Mouse (Mus musculus) layer of hippocampus, adult 6 months (tissue): ENCODE data around the gene Cldn34c2. TPM values are rescaled to one million over a fixed set of nuclear protein-coding genes. Genes with fewer than 3 reads are reported as not detected.

Experiments
- long read RNA-seq, 2 experiments: library from polyadenylated mRNA; unstranded; transcript quantifications; one replicate each; pipeline ENCODE4 v2.0.0; 2019 to 2020
- polyA plus RNA-seq: library from polyadenylated mRNA; unstranded; fragments of <200 nt; fragmentation: Nextera tagmentation; gene quantifications from 2 replicates; pipeline ENCODE4 v1.2.3, GENCODE M21; 2021

The Cldn34c2 gene
- not detected in 2 replicates for polyA plus RNA-seq
- long read RNA-seq, experiment 1 = 0 reads
- long read RNA-seq, experiment 2 = 0 reads

GRCm38 (mm10) chrX:123581400-123581799 is at the start of gene Cldn34c2:
Gene Cldn34c2, plus strand, starts transcription at chrX:123581700.

Other genes starting within 250 kb of the Cldn34c2 start
- not detected in 2 replicates for gene Gm17467, start 123.1 kb downstream of the Cldn34c2 start, polyA plus RNA-seq
- not detected in 2 replicates for gene Cldn34c3, start 212.0 kb downstream of the Cldn34c2 start, polyA plus RNA-seq